Mouse (Mus musculus) erythroblast, embryonic 14.5 days (primary cell): ENCODE measurements around the gene Olfr1219.

ENCODE experiments used
- GATA1 ChIP-seq: IDR thresholded peaks from 2 replicates; pipeline ENCODE4 v1.6.1; 2012; ENCODE audit warnings: low read length, inconsistent platforms, mixed read lengths
- TAL1 ChIP-seq: IDR thresholded peaks from 3 replicates; pipeline ENCODE4 v1.6.1; 2012; ENCODE audit warnings: low read length, inconsistent platforms, mixed read lengths

DNA sequence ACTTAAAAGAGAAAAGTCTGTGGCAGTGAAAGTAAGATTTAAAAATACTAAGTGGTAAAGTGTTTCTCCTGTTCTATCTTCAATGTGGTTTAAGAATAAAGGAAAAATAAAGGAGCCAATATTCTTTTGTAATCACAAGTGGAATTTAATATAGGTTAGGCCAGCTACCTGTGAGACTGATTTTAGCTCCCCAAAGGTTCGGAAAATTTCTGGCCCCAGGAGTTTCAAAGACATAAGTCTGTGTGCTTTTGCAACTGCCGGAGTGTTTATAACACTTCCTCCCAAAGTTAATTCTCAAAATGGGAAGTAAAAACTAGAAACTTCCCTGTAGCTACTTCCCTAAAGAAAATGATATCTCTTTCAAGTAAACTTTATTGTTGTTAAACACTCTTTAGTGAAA lies 33.9 kb upstream of the Olfr1219 start, which contains the start of gene Olfr1221:
- TF ChIP-seq TAL1 (no peak), GATA1 (no peak)
